Mouse (Mus musculus) liver, embryonic 12.5 days (tissue): ENCODE results near the gene Hist1h2be. TPM values are rescaled to one million over a fixed set of nuclear protein-coding genes. Genes with fewer than 3 reads are reported as not detected.
"Not testable (repeated sequence)": the region's sequence is repeated elsewhere in the genome, so short reads cannot be mapped to it uniquely, and the experiment has no call there.

Source experiments
- ATAC-seq: fragments of 200-750 bp; cut with Nextera tagmentation; 2 replicates; pipeline ENCODE4 v1.8.0; 2017; ENCODE audit warnings: moderate number of reproducible peaks, mild to moderate bottlenecking, moderate library complexity
- H3K27ac ChIP-seq: fragments of 300-500 bp; sonication (generic); 2 replicates; pipeline ENCODE4 v1.5.1; 2016; ENCODE audit warnings: mild to moderate bottlenecking
- H3K27me3 ChIP-seq: fragments of 300-500 bp; sonication (generic); replicated peaks from 2 replicates; pipeline ENCODE4 v1.6.1; 2016; ENCODE audit warnings: mild to moderate bottlenecking, moderate library complexity
- H3K36me3 ChIP-seq: fragments of 300-500 bp; sonication (generic); 2 replicates; pipeline ENCODE4 v1.6.1; 2016; ENCODE audit warnings: mild to moderate bottlenecking, moderate library complexity
- H3K4me1 ChIP-seq: fragments of 300-500 bp; sonication (generic); 2 replicates; pipeline ENCODE4 v1.6.1; 2016
- H3K4me2 ChIP-seq: fragments of 300-500 bp; sonication (generic); 2 replicates; pipeline ENCODE4 v1.6.1; 2016; ENCODE audit warnings: mild to moderate bottlenecking, moderate library complexity
- H3K4me3 ChIP-seq: fragments of 300-500 bp; sonication (generic); 2 replicates; pipeline ENCODE4 v1.5.1; 2016; ENCODE audit warnings: mild to moderate bottlenecking, moderate library complexity
- H3K9ac ChIP-seq: fragments of 300-500 bp; sonication (generic); 2 replicates; pipeline ENCODE4 v1.6.1; 2016; ENCODE audit warnings: mild to moderate bottlenecking, moderate library complexity
- H3K9me3 ChIP-seq: fragments of 300-500 bp; sonication (generic); replicated peaks from 2 replicates; pipeline ENCODE4 v1.6.1; 2016; ENCODE audit warnings: mild to moderate bottlenecking, moderate library complexity
- WGBS: fragments of 180-500 bp; shearing (Covaris S2); methylation state at CpG from one replicate; pipeline ENCODE4 v1.1.7; 2016; ENCODE audit not compliant: insufficient replicate concordance; 5-methylcytosine and 5-hydroxymethylcytosine counted together
- microRNA-seq: library from miRNA; unstranded; fragments of <30 nt; microRNA quantifications from one replicate; pipeline ENCODE4, GENCODE M21; 2017
- polyA plus RNA-seq: library from polyadenylated mRNA; unstranded; fragments of >200 nt; fragmentation: Nextera tagmentation; extraction: Ambion mirVana; gene quantifications from 2 replicates; pipeline ENCODE4 v1.2.1, GENCODE M21; 2016

Gene Hist1h2be
- polyA plus RNA-seq, 1 experiment from 2014 or later, result 2.1 TPM

DNA sequence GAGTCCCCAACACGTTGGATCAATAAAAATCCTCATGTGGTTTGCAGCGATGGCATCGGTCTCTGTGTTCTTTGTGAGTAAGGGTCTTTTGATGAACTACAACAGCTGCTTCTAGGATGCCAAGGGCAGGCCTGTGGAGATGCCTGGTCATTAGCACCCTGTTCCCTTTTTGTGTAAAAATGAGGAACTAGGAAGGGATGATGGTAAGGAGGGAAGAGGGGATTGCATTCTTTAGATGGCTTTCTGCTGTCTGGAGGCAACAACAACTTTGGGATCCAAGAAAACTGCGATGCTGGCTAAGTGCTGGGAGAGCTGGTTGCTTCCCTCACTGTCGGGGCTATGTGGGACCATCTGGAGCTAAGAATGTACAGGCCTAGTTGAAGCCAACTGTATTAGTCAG lies 82.7 kb downstream of the Hist1h2be start:
- no peak for ATAC-seq
- no peaks in the 10 kb centered on the region for H3K27me3 ChIP-seq
- H3K27ac ChIP-seq, result peak overlapping the region; percentile 100
- H3K9ac ChIP-seq, result peak overlapping the region; percentile 86
- H3K4me1 ChIP-seq, result peaks cover 37% of the 10 kb centered on the region
- H3K4me2 ChIP-seq, result peak overlapping the region; percentile 76
- H3K9me3 ChIP-seq, result no peaks in the 10 kb centered on the region
- no peaks in the 10 kb centered on the region for H3K36me3 ChIP-seq
- 73% methylated on average over 5 of the region's 5 CpGs for WGBS
- peak overlapping the region; percentile 1; the same call in 1 of the 2 replicates for H3K4me3 ChIP-seq

DNA sequence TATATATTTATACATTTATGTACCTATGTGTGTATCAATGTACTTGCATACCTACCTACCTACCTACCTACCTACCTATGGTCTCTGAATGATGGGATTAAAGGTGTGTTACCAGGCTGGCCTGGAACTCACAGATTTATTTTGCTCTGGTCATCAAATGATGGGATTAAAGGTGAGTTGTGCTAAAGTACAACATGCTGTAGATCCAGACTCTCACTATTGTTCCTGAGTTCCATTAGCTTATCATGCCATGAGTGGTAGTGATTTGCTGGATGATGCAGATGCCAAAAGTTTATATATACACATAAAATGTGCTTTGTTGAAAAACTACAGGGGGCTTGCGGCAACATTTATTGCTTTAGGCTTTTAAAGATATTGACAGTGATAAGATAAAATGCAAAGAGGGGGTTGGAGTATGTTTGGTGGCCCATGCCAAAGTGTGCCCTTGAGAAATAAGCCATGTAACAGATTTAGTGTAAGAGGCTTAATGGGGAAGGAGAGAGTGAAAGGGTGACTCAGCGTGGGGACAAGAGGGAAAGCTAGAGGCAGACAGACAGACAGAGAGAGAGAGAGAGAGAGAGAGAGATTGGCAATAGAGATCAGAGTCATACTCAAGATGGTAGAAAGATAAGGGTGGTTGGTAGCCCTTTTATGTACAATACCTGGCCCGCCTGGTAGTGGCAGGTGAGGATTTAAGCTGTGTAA lies 83.8 kb downstream of the Hist1h2be start:
- Histone ChIP-seq H3K9me3 (no peaks in the 10 kb centered on the region), H3K27me3 (no peaks in the 10 kb centered on the region), H3K4me1 (peaks cover 48% of the 10 kb centered on the region), H3K9ac (peak overlapping the region; percentile 86), H3K36me3 (no peaks in the 10 kb centered on the region), H3K27ac (peak overlapping the region; percentile 100), H3K4me3 (peak overlapping the region; percentile 65), H3K4me2 (peak overlapping the region; percentile 76)
- no peak for ATAC-seq
- WGBS, result 73% methylated on average over 3 of the region's 3 CpGs

DNA sequence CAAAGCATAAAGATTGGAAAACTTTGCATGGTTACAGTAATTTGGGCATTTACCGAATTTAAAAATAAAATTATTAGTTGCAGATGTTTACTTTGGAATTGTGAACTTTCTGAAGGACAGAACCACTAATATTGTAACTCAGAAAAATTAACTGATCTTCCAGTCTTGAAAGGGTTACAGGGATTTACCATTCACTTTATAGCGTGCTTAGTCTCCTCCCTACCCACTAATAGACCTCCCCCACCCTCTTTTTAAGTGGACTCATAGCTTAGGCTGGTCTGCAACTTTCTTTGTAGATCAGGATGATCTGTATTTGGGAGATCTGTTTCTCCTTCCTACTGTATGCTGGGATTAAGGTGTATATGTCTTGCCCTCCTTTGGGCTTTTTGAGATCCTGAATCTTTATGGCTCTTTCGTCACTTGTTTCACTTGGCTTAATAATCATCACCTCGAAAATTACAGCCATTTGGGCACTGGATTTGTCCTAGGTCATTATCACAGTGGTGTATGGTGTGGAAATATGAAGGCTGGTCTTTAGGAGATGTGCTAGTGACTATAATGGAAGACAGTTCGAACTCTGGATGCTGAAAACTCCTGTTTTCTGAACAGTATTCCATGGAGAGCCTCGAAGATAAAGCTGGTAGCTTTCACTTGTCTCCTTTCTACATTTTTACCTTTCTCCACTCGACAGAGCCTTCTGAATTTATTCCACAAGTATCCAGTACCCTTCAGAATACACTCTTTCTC lies 84.7 kb downstream of the Hist1h2be start:
- Histone ChIP-seq H3K27me3 (no peaks in the 10 kb centered on the region), H3K4me2 (peak overlapping the region; percentile 76), H3K27ac (peak overlapping the region; percentile 100), H3K4me1 (peaks cover 49% of the 10 kb centered on the region), H3K4me3 (peak overlapping the region; percentile 65), H3K36me3 (no peaks in the 10 kb centered on the region), H3K9ac (peak overlapping the region; percentile 86), H3K9me3 (no peaks in the 10 kb centered on the region)
- WGBS, result 14% methylated on average over 7 of the region's 7 CpGs
- no peak for ATAC-seq

DNA sequence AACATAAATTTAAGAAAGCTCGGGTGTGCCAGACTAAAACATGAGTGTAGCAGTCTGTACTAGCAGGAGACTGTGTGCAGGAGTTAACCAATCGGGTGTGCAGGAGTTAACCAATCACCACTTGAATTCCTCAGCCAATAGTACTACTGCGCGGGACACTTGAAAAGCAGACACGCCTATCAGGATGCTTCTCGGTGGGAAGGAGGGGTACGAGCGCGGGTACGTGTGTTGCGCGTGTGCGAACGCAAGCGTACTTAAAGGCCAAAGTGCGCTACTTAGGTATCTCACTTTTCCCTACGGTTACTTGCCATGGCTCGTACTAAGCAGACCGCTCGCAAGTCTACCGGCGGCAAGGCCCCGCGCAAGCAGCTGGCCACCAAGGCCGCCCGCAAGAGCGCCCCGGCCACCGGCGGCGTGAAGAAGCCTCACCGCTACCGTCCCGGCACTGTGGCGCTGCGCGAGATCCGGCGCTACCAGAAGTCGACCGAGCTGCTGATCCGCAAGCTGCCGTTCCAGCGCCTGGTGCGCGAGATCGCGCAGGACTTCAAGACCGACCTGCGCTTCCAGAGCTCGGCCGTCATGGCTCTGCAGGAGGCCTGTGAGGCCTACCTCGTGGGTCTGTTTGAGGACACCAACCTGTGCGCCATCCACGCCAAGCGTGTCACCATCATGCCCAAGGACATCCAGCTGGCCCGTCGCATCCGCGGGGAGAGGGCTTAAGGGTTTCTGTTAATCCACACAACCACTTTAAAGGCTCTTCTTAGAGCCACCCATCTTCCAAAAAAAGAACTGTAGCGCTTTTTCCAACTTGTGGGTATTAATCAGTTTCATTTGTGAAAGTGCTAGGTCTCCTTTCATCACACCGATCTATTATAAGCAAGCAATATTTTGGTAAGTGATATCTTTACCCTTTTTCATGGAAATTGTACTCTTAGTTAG lies 85.5 kb downstream of the Hist1h2be start, which contains the start of gene Hist1h3g:
Gene Hist1h3g, plus strand, starts transcription at position 286 of the 939 bp plus-strand sequence.
- H3K9me3 ChIP-seq, H3K27me3 ChIP-seq, H3K36me3 ChIP-seq: not testable (repeated sequence)
- peak within 1 kb of the TSS; percentile 65 for H3K4me3 ChIP-seq
- H3K4me1 ChIP-seq, result peaks cover 44% of the 10 kb centered on the region
- WGBS, result under 1% methylated on average over 53 of the region's 62 CpGs
- peak; percentile 86 for ATAC-seq
- peak within 1 kb of the TSS; percentile 100 for H3K27ac ChIP-seq
- H3K4me2 ChIP-seq, result peak within 1 kb of the TSS; percentile 76
- peak within 1 kb of the TSS; percentile 86 for H3K9ac ChIP-seq

DNA sequence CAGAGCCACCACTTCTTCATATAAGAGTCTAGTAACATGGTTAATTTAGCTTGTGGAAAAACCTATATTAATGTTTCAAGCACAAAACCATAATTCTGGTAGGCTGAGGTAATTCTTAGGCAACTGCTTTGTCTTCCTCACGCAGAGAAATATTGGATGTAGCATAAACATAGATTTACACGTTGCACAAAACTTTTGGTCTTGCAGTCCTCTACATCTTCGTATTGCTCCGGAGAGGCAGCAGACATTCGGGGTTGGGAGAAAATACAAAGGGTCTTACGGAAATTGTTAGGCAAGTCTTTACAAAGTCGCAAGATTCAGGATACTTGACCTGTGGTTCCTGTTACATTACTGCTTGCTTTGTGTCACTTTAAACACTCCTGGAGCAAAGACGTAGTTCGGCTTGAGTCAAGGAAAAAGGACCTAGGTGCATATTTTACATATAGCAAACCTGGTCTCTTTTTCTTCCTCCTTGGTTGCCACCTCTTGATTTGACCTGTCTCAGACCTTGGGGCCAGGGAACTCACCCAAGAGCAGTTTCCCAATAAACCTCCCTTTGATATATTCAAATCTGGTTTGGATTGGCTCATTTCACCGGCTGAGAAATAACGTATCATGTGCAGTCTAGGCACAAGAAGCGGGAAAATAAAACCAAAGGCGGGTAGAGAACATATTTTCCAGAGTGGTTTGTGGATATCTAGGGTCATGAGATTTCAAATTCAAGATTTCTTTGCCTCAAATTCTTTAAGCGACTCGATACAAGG lies 86.4 kb downstream of the Hist1h2be start:
- ATAC-seq, result peak; percentile 33
- Histone ChIP-seq H3K9ac (peak overlapping the region; percentile 86), H3K4me2 (peak overlapping the region; percentile 76), H3K4me3 (peak overlapping the region; percentile 65), H3K36me3 (no peaks in the 10 kb centered on the region), H3K9me3 (no peaks in the 10 kb centered on the region), H3K27ac (peak overlapping the region; percentile 100), H3K4me1 (peaks cover 45% of the 10 kb centered on the region), H3K27me3 (no peaks in the 10 kb centered on the region)
- WGBS, result under 1% methylated on average over 15 of the region's 15 CpGs

Small RNA genes within 50 kb of the gene (microRNA-seq; reads per million reads assigned to microRNA genes)
- gene Gm44297 (2.8 reads per million), gene Gm44359 (not detected), gene Gm44394 (not detected)

Other genes with a start within 250 kb of the Hist1h2be start
- gene Abt1, start 197.3 kb downstream of the Hist1h2be start, polyA plus RNA-seq, result 8.8 and 9.6 TPM in 2 replicates
- gene Btn1a1, start 155.2 kb downstream of the Hist1h2be start, polyA plus RNA-seq, result 1.9 and 2.5 TPM in 2 replicates
- 0.07 TPM in 1 of 2 replicates, not detected in the other for gene Btn2a2, start 132.3 kb downstream of the Hist1h2be start, polyA plus RNA-seq
- 4.4 and 4.7 TPM in 2 replicates for gene Hist1h4h, start 90.1 kb downstream of the Hist1h2be start, polyA plus RNA-seq
- gene Hist1h2af, start 87.2 kb downstream of the Hist1h2be start, polyA plus RNA-seq, result 7.8 and 13.9 TPM in 2 replicates
- gene Hist1h3g, start 85.7 kb downstream of the Hist1h2be start, polyA plus RNA-seq, result 12.9 and 16.3 TPM in 2 replicates
- gene Hist1h2bh, start 77.7 kb downstream of the Hist1h2be start, polyA plus RNA-seq, result 1.4 and 1.5 TPM in 2 replicates
- gene Hist1h3f, start 77.1 kb downstream of the Hist1h2be start, polyA plus RNA-seq, result 1.3 and 1.6 TPM in 2 replicates
- 1.1 and 1.6 TPM in 2 replicates for gene Hist1h4f, start 69.5 kb downstream of the Hist1h2be start, polyA plus RNA-seq
- 0.89 and 0.93 TPM in 2 replicates for gene Hist1h1d, start 67.9 kb downstream of the Hist1h2be start, polyA plus RNA-seq
- 4.9 and 6.2 TPM in 2 replicates for gene Hist1h3e, start 58.8 kb downstream of the Hist1h2be start, polyA plus RNA-seq
- 106 and 109 TPM in 2 replicates for gene Hist1h2ae, start 49.9 kb downstream of the Hist1h2be start, polyA plus RNA-seq
- gene Hist1h2bg, start 49.7 kb downstream of the Hist1h2be start, polyA plus RNA-seq, result 10.7 and 14.4 TPM in 2 replicates
- 7.1 and 9.9 TPM in 2 replicates for gene Hist1h2bf, start 46.9 kb downstream of the Hist1h2be start, polyA plus RNA-seq
- gene Hist1h2ad, start 46.7 kb downstream of the Hist1h2be start, polyA plus RNA-seq, result 1.2 and 3.1 TPM in 2 replicates
- 5.3 and 6.2 TPM in 2 replicates for gene Hist1h3d, start 45.4 kb downstream of the Hist1h2be start, polyA plus RNA-seq
- 128 and 134 TPM in 2 replicates for gene Hist1h4d, start 39.5 kb downstream of the Hist1h2be start, polyA plus RNA-seq
- 26.5 and 27.9 TPM in 2 replicates for gene Hist1h1e, start 1.4 kb upstream of the Hist1h2be start, polyA plus RNA-seq
- gene Hist1h2ac, start 62.8 kb upstream of the Hist1h2be start, polyA plus RNA-seq, result 0.91 and 1.3 TPM in 2 replicates
- 75.3 and 75.6 TPM in 2 replicates for gene Hist1h2bc, start 63.1 kb upstream of the Hist1h2be start, polyA plus RNA-seq
- not detected in 2 replicates for gene Hist1h1t, start 74.7 kb upstream of the Hist1h2be start, polyA plus RNA-seq
- gene Hist1h4c, start 77.3 kb upstream of the Hist1h2be start, polyA plus RNA-seq, result 8.6 and 11.6 TPM in 2 replicates
- 4.9 and 5.7 TPM in 2 replicates for gene Hfe, start 89.7 kb upstream of the Hist1h2be start, polyA plus RNA-seq
- 56.9 and 57.2 TPM in 2 replicates for gene Hist1h1c, start 117.7 kb upstream of the Hist1h2be start, polyA plus RNA-seq
- gene Hist1h3c, start 124.5 kb upstream of the Hist1h2be start, polyA plus RNA-seq, result 4.8 and 6.7 TPM in 2 replicates
- gene Hist1h2bb, start 125.6 kb upstream of the Hist1h2be start, polyA plus RNA-seq, result 4.6 and 5.5 TPM in 2 replicates
- 70.3 TPM in 2 replicates for gene Hist1h2ab, start 130.0 kb upstream of the Hist1h2be start, polyA plus RNA-seq
- gene Hist1h3b, start 131.1 kb upstream of the Hist1h2be start, polyA plus RNA-seq, result 15.2 and 16.6 TPM in 2 replicates
- gene Hist1h4b, start 135.9 kb upstream of the Hist1h2be start, polyA plus RNA-seq, result 4.5 and 5.7 TPM in 2 replicates
- gene Hist1h4a, start 140.1 kb upstream of the Hist1h2be start, polyA plus RNA-seq, result 0.44 and 0.93 TPM in 2 replicates
- gene Hist1h3a, start 141.3 kb upstream of the Hist1h2be start, polyA plus RNA-seq, result 5.5 and 6.8 TPM in 2 replicates
- gene Hist1h1a, start 142.5 kb upstream of the Hist1h2be start, polyA plus RNA-seq, result 4.9 and 5.8 TPM in 2 replicates
- not detected in 2 replicates for gene Trim38, start 148.8 kb upstream of the Hist1h2be start, polyA plus RNA-seq
- 0.35 and 0.43 TPM in 2 replicates for gene Slc17a2, start 185.9 kb upstream of the Hist1h2be start, polyA plus RNA-seq
- gene Slc17a3, start 218.3 kb upstream of the Hist1h2be start, polyA plus RNA-seq, result 0.72 and 0.79 TPM in 2 replicates
- gene Slc17a1, start 246.6 kb upstream of the Hist1h2be start, polyA plus RNA-seq, result not detected in 2 replicates